Mouse (Mus musculus) left cerebral cortex, postnatal 10 days (tissue): ENCODE measurements at regions not wholly inside any gene's neighbourhood (a gene's known extent, or its start where the extent isn't known, plus 50 kb on each side); places are given as distances from the start of the nearest gene placed in this dataset.

Source experiments
- DNase-seq, 2 experiments: peaks; one replicate each; pipeline ENCODE4 v3.0.0; 2021 to 2022; ENCODE audit warnings: low spot score in 2 of 2, mixed read lengths in 1 of 2; ENCODE audit errors: extremely low spot score in 1 of 2
- intact Hi-C: fragments of 180-260 bp; cut with DNase I; formaldehyde crosslinking; loops from one replicate; pipeline ENCODE4 v1.15.1; 2025

- intact Hi-C loops = no loop called here
- no peak for DNase-seq
Observed at GRCm38 (mm10) chr9:85407592-85407991, 80.4 kb upstream of the Tent5a start.

- intact Hi-C loops = no loop called here
- no peak for DNase-seq
Observed at GRCm38 (mm10) chr9:85401736-85402135, 74.6 kb upstream of the Tent5a start.

DNA sequence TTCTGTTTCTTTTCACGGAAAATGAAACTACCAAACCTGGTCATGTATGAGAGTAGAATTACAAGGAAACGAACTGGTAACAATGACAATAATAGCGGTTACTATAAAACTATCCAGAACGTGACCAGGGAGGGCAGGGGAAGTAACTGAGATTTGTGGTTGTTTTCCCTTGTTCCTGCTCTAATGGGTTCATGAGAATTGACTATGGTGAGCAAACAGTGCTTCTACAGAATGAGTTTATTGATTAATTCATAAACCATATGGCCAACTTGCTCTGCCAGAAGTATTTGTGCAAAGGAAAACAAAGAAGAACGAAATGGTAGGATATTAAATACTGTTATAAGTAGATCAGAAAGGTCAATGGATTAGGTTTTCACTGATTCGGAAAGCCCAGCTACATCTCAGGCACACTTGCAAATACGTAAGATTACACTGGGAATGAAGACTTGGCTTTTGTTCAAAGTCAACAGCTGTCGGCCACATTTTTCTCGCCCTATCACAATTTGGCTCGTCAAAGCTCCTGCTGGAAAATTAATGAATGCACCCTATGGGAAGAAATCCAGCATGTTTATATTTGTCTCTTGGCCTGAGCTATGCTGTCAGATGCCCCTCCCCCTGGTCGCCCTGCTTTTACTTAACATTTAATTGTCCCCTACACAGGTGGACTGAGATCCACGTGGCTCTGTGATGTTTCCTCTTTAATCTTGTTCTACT is 73.6 kb upstream of the Tent5a start:
- DNase-seq = no peak
- intact Hi-C loops = no loop called here

DNA sequence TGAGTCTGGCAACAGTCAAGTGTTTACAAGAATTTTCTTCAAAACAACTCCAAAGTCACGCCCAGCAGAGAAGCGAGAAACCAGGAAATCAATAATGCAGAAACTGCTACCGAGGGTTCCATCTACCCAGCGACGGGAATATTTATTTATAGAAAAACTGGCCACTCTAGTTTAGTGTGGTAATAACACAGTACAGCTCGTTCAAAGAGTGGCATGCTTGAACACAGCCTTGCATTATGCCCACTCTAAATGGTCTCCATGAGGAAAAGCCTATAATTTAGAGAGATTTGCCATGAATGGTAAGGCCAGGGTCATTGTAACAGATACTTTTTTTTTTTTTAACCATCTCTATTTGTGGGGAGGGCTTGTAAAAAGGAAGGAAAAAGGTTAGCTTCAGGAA is 67.8 kb upstream of the Tent5a start:
- DNase-seq = no peak
- intact Hi-C loops = no loop called here

DNA sequence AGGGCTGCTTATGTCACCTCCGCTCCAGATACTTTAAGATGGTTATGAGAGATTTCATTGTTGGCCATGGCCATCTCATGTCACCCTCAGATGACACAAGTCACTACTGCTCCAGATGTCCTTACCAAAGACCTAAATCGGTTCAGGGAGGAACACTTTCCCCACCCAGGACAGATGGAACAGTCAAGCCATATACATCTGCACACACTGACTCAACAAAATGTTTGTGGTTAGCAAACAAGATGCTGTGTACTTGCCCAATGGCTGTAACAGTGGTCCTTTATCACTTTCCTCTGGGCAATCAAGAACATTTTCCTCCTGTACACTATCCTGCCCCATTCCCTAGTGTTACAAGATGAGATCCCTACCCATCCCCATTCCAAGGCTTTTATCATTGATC is 64.1 kb upstream of the Tent5a start:
- intact Hi-C loops = no loop called here
- DNase-seq = no peak

DNA sequence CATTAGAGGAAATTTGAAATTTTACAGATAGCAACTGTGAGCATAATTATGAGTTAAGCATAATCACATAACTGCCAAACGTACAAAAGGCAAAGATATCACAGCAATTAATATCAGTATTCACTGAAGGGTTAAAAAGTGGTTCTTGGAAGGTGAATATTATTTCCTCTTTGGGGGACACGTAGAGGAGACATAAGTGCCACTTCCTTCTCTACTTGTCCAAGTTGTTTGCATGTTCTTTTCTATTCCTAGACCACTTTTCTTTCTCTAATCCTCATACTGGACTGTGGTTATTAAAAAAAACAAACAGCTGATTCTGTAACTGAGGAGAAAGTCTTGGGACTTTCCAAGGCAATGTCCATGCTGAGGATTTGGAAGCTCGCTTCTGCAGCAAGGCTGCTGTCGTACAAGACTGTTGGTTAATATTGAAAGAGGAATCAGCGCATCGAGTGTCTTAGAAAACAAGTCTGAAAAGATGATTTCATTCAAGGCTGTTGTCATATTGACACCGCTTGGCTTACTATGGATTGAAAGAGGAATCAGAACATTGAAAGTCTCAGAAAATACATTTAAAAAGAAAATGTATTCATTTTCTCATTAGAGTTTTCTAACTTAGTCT is 61.7 kb upstream of the Tent5a start:
- DNase-seq = no peak
- intact Hi-C loops = no loop called here

DNA sequence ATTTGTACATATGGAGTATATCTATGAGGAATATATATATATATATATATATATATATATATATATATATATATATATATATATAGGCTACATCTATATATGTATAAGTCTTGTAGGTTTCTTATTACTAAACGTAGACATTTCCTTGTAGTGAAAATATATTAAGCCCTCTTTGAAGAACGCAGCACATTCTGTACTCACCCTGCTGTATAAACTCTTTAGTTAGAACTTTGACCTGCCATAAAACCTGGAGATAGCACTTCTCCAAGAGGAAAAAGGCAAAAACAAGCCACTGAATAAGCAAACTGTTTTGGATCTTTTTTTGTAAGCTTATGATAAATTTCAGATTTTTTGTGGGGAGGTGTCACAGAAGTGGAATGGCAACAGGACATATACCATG is 55.3 kb upstream of the Tent5a start:
- no peak for DNase-seq
- intact Hi-C loops = no loop called here

DNA sequence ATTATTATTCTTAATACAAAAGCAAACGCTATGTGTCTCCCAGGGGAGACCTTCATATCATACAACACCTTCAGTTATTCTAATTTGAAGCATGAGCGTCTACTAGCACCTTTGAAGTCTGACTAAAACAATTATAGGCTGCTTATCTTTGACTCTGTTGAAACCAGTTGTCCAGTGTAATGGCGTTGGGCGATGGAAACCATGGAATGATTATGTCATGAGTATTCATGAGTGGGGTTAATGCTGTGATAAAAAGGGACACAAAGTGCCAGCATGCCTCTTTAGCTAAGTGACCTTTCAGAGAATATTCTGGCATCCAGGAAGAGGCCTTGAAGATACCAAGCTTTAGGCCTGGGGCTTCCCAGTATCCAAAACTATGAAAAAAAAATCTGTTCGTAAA is 53.6 kb upstream of the Tent5a start:
- no peak for DNase-seq
- intact Hi-C loops = no loop called here

- no peak for DNase-seq
- intact Hi-C loops = no loop called here
Observed at GRCm38 (mm10) chr9:85379135-85379534, 52.0 kb upstream of the Tent5a start.
